Mouse (Mus musculus) v-Abl transformed pro-B cells (cell line): ENCODE results near the gene Ascc3.

Experiments used
- in situ Hi-C, 2 experiments: fragments of 400-800 bp; cut with MboI; formaldehyde crosslinking; loops; one replicate each; pipeline ENCODE4 v1.15.1; 2025; ENCODE audit not compliant: unreplicated experiment in 2 of 2

The Ascc3 gene

GRCm38 (mm10) chr10:50592355-50593293 lies at the start of gene Ascc3:
Gene Ascc3 (plus strand): TSS chr10:50592669.
- in situ Hi-C loops: loop anchor here in 1 of 2 experiments (25.0 kb wide), 1 partner anchor 505 kb away; no protein-coding TSS in a partner anchor

GRCm38 (mm10) chr10:50584721-50585120 lies 7.7 kb upstream of the Ascc3 start:
- in situ Hi-C loops: loop anchor here in 1 of 2 experiments (25.0 kb wide), 1 partner anchor 497 kb away; no protein-coding TSS in a partner anchor

- in situ Hi-C loops: loop anchor here in 1 of 2 experiments (25.0 kb wide), 1 partner anchor 499 kb away; no protein-coding TSS in a partner anchor
Measured at GRCm38 (mm10) chr10:50586556-50586955, 5.9 kb upstream of the Ascc3 start.

GRCm38 (mm10) chr10:50593371-50593770 lies 902 bp downstream of the Ascc3 start:
- in situ Hi-C loops: loop anchor here in 1 of 2 experiments (25.0 kb wide), 1 partner anchor 506 kb away; no protein-coding TSS in a partner anchor

- in situ Hi-C loops: loop anchor here in 1 of 2 experiments (25.0 kb wide), 1 partner anchor 508 kb away; no protein-coding TSS in a partner anchor
Measured at GRCm38 (mm10) chr10:50595340-50595739, 2.9 kb downstream of the Ascc3 start.

GRCm38 (mm10) chr10:50604919-50605318 lies 12.4 kb downstream of the Ascc3 start:
- in situ Hi-C loops: no loop called here

GRCm38 (mm10) chr10:50613840-50614239 lies 21.4 kb downstream of the Ascc3 start:
- in situ Hi-C loops: no loop called here

GRCm38 (mm10) chr10:50625874-50626273 lies 33.4 kb downstream of the Ascc3 start:
- in situ Hi-C loops: no loop called here

DNA sequence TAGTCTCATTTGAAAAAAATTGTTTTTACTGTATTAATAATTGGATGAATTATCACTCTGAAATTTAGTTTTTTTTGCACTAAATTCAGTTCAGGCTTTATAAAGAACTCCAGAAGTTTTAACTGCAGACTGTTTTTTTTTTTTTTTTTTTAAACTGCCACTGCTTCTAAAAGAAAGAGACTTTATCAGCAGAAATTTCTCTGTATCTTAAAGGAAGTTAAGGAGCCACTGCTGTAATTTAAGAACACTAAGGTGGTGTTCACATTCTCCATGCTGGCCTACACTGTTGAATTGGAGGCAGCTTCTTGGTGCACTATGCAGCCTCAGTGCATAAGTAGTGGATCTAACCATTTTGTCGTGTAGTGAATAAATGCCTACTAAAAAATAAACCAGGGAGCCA lies 47.1 kb downstream of the Ascc3 start:
- in situ Hi-C loops: no loop called here

DNA sequence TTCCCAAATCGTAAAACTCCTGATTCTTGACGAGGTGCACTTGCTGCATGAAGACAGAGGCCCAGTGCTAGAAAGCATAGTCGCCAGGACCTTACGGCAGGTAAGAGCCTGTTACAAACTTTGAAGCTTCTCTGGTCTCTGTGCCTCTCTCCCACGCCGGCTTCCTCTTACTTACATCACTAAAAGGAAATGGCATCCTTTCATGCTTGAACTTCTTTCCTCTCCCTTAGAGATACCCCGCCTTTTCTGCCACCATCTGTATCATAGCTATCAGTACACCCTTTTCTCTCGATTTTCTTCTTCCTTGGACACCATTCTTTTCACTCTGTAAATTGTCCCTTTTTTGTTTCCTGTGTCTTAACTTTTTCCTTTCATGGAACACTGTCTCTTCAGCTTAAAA lies 58.1 kb downstream of the Ascc3 start:
- in situ Hi-C loops: no loop called here

GRCm38 (mm10) chr10:50653551-50653950 lies 61.1 kb downstream of the Ascc3 start:
- in situ Hi-C loops: no loop called here

DNA sequence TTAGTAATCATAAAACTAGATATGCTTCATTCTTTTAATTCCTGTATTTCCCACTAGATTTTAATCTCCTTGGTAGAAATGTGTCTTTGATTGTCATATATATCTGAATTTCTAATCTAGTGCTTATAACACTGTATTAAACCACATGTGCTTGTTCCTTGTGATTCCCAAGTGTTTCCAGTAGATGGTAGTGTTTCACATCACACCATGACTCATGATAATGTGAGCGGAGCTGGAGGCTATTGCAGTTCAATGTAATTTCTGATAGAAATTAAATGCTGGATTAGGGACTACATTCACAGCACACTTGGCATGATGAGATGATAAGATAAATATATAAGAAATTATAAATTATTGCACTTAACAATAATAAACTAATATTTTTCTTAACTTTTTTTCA lies 64.9 kb downstream of the Ascc3 start:
- in situ Hi-C loops: no loop called here

GRCm38 (mm10) chr10:50671517-50671916 lies 79.0 kb downstream of the Ascc3 start:
- in situ Hi-C loops: no loop called here

- in situ Hi-C loops: loop anchor here in 1 of 2 experiments (10.0 to 25.0 kb wide), 2 partner anchors 1094 to 1697 kb away; partner anchors contain the start of genes Gopc and Nepn
Measured at GRCm38 (mm10) chr10:50690324-50690723, 97.9 kb downstream of the Ascc3 start.

DNA sequence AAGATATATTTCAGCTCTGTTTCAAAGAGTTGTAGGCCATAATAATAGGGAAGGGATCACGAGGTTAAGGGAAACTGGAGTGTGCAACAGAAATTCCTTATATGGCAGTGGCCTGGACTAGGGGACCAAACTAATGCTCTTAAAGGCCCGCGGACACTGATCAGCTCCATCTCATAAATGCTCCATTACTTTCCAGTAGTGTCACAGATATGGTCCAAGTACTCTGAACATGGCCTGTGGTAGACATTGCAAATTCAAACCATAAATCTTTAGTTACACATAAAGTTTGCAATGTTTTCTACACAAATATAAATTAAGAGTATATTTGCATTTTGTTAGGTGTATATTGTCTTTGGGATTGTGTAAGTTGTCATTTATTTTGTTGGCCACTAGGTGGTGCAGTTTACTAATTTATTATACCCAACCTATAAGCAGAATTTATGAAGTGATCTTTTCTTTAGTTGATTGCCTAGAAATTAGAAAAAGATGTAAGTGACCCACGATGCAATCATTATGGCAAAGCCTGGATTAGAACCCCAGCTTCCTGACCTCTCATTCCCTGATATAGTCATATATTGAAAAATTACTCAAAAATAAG lies 106.5 kb downstream of the Ascc3 start:
- in situ Hi-C loops: loop anchor here (5.0 to 25.0 kb wide), 3 partner anchors 1086 to 1688 kb away; partner anchors contain the start of genes Gopc (in 1 of the 2) and Nepn (in 1 of the 2)

- in situ Hi-C loops: loop anchor here (5.0 to 10.0 kb wide), 9 partner anchors 183 to 1673 kb away; no protein-coding TSS in a partner anchor
Measured at GRCm38 (mm10) chr10:50701736-50702135, 109.3 kb downstream of the Ascc3 start.

- in situ Hi-C loops: loop anchor here (5.0 to 10.0 kb wide), 9 partner anchors 182 to 1672 kb away; no protein-coding TSS in a partner anchor
Measured at GRCm38 (mm10) chr10:50702361-50702760, 109.9 kb downstream of the Ascc3 start.

DNA sequence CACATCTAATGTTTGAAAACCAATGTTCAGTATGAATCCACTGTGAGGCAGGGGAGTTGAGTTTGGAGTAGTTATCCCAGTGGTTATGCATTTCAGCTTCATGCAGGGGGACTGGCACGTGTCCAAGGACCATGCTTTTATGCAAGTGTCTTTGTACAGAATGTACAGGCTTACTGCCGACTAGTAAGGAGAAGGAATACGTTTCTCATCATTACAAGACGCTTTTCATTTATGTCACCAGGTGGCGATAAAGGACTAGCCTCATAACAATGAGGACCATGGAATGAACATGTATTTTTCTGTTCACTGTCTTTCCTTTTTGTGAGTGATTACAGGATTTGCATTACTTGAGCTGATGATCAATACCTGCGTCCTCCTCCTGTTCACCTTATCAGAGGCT lies 111.7 kb downstream of the Ascc3 start:
- in situ Hi-C loops: loop anchor here (5.0 to 10.0 kb wide), 9 partner anchors 181 to 1671 kb away; no protein-coding TSS in a partner anchor

GRCm38 (mm10) chr10:50704898-50705297 lies 112.4 kb downstream of the Ascc3 start:
- in situ Hi-C loops: loop anchor here (5.0 to 10.0 kb wide), 9 partner anchors 180 to 1670 kb away; no protein-coding TSS in a partner anchor

- in situ Hi-C loops: no loop called here
Measured at GRCm38 (mm10) chr10:50711286-50711685, 118.8 kb downstream of the Ascc3 start.

- in situ Hi-C loops: no loop called here
Measured at GRCm38 (mm10) chr10:50711765-50712164, 119.3 kb downstream of the Ascc3 start.
